Mouse (Mus musculus) stomach, embryonic 14.5 days (tissue): Measurements from ENCODE around the gene Gpld1. TPM values are rescaled to one million over a fixed set of nuclear protein-coding genes. Genes with fewer than 3 reads are reported as not detected.

Experiments
- ATAC-seq: fragments of 200-750 bp; cut with Nextera tagmentation; 2 replicates; pipeline ENCODE4 v1.8.0; 2017; ENCODE audit warnings: low read depth, moderate TSS enrichment; ENCODE audit not compliant: insufficient number of reproducible peaks, insufficient read depth, low FRiP score
- H3K27ac ChIP-seq: fragments of 300-500 bp; sonication (generic); 2 replicates; pipeline ENCODE4 v1.5.1; 2014; ENCODE audit warnings: mild to moderate bottlenecking, low read length, moderate library complexity, mixed read lengths
- H3K27me3 ChIP-seq: fragments of 300-500 bp; sonication (generic); 2 replicates; pipeline ENCODE4 v1.6.1; 2014; ENCODE audit warnings: low read length, control low read depth, mixed read lengths; ENCODE audit not compliant: control insufficient read depth, insufficient read depth
- H3K36me3 ChIP-seq: fragments of 300-500 bp; sonication (generic); 2 replicates; pipeline ENCODE4 v1.6.1; 2014; ENCODE audit warnings: mild to moderate bottlenecking, control low read depth, low read length, moderate library complexity, mixed read lengths; ENCODE audit not compliant: control insufficient read depth, insufficient read depth
- H3K4me1 ChIP-seq: fragments of 300-500 bp; sonication (generic); 2 replicates; pipeline ENCODE4 v1.6.1; 2014; ENCODE audit warnings: low read length, control low read depth, mixed read lengths; ENCODE audit not compliant: control insufficient read depth, insufficient read depth
- H3K4me2 ChIP-seq: fragments of 300-500 bp; sonication (generic); replicated peaks from 2 replicates; pipeline ENCODE4 v1.6.1; 2014; ENCODE audit warnings: low read depth, low read length, control low read depth
- H3K4me3 ChIP-seq: fragments of 300-500 bp; sonication (generic); 2 replicates; pipeline ENCODE4 v1.5.1; 2014; ENCODE audit warnings: low read depth, low read length, control low read depth
- H3K9ac ChIP-seq: fragments of 300-500 bp; sonication (generic); replicated peaks from 2 replicates; pipeline ENCODE4 v1.6.1; 2014; ENCODE audit warnings: low read depth, mild to moderate bottlenecking, control low read depth, low read length, moderate library complexity, mixed read lengths
- H3K9me3 ChIP-seq: fragments of 300-500 bp; sonication (generic); 2 replicates; pipeline ENCODE4 v1.6.1; 2016; ENCODE audit warnings: low read depth, low read length, control low read depth; ENCODE audit not compliant: control insufficient read depth
- WGBS: fragments of 180-500 bp; shearing (Covaris S2); extraction: QIAGEN DNeasy Blood & Tissue Kit; methylation state at CpG from one replicate; pipeline ENCODE4 v1.1.7; 2014; 5-methylcytosine and 5-hydroxymethylcytosine counted together
- polyA plus RNA-seq: library from polyadenylated mRNA; unstranded; fragments of >200 nt; fragmentation: Nextera tagmentation; extraction: Ambion mirVana; gene quantifications from 2 replicates; pipeline ENCODE4 v1.2.1, GENCODE M21; 2014

The Gpld1 gene
- polyA plus RNA-seq, 1 experiment from 2014 or later = 3.9 TPM

GRCm38 (mm10) chr13:24914915-24915314, 28.0 kb upstream of the Gpld1 start:
- peaks cover 15% of the 10 kb centered on the region; the same call in 1 of the 2 replicates for H3K36me3 ChIP-seq
- 73% methylated on average over 4 of the region's 4 CpGs for WGBS
- ATAC-seq = no peak

DNA sequence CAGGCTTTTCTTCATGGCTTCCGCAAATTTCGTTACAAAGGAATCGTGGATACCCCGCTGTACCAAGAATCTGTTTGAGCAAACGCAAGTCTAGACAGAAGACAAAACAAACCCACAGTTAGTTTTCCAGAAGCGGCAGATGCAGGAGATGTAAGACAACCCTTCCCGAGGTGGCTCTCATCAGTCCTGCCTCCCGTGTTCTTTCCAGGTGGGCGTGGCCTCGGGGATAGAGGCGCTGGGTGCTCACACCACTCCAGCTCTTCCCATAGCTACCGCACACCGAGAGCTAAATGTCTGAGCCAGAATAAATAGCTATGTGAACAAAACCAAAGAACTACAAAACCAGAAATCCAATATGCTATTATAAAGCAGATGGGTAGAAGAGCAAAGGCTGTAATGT, 27.1 kb upstream of the Gpld1 start:
- Histone ChIP-seq H3K9me3 (no peaks in the 10 kb centered on the region), H3K9ac (no peak overlapping the region), H3K4me3 (no peak overlapping the region), H3K27ac (no peak overlapping the region), H3K4me2 (no peak overlapping the region), H3K27me3 (no peaks in the 10 kb centered on the region), H3K4me1 (no peaks in the 10 kb centered on the region), H3K36me3 (peaks cover 15% of the 10 kb centered on the region; the same call in 1 of the 2 replicates)
- ATAC-seq = no peak
- WGBS = 66% methylated on average over 13 of the region's 13 CpGs

More at GRCm38 (mm10) chr13:24914915-24915314, 28.0 kb upstream of the Gpld1 start:
- Histone ChIP-seq H3K9ac (no peak overlapping the region), H3K4me1 (no peaks in the 10 kb centered on the region), H3K27ac (no peak overlapping the region), H3K9me3 (no peaks in the 10 kb centered on the region), H3K27me3 (no peaks in the 10 kb centered on the region), H3K4me3 (no peak overlapping the region), H3K4me2 (no peak overlapping the region)

GRCm38 (mm10) chr13:24920333-24920977, 22.5 kb upstream of the Gpld1 start:
- peaks cover 9% of the 10 kb centered on the region; the same call in 1 of the 2 replicates for H3K36me3 ChIP-seq
- WGBS = 32% methylated on average over 5 of the region's 5 CpGs

DNA sequence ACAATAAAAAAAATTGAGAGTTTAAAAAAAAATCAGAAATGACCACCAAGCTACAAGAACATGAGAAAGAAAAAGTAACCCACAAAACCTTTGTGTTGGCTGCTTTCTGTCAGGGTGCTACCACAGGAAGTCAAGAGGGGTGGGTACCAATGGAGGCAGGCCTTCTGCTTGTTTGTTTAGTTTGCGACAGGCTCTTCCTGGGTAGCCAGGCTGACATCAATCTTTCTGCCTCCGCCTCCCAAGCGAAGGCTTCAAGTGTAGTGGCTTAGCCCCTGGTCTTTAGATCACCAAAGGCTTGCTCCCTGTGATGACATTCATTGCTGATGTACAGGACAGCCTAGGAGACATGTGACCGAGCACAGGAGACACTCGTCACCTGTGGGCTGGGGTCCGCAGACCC, 21.7 kb upstream of the Gpld1 start:
- Histone ChIP-seq H3K4me1 (no peaks in the 10 kb centered on the region), H3K9ac (no peak overlapping the region), H3K4me3 (no peak overlapping the region), H3K27ac (no peak overlapping the region), H3K4me2 (no peak overlapping the region), H3K9me3 (no peaks in the 10 kb centered on the region), H3K36me3 (peaks cover 14% of the 10 kb centered on the region; the same call in 1 of the 2 replicates), H3K27me3 (no peaks in the 10 kb centered on the region)
- WGBS = 58% methylated on average over 6 of the region's 6 CpGs
- ATAC-seq = no peak

More at GRCm38 (mm10) chr13:24920333-24920977, 22.5 kb upstream of the Gpld1 start:
- no peak overlapping the region for H3K4me2 ChIP-seq
- no peaks in the 10 kb centered on the region for H3K27me3 ChIP-seq
- ATAC-seq = peak; percentile 77; the same call in 1 of the 2 replicates
- H3K9me3 ChIP-seq = no peaks in the 10 kb centered on the region
- no peak overlapping the region for H3K9ac ChIP-seq
- no peaks in the 10 kb centered on the region for H3K4me1 ChIP-seq
- no peak overlapping the region for H3K4me3 ChIP-seq
- no peak overlapping the region for H3K27ac ChIP-seq

- ATAC-seq = no peak
- WGBS = 88% methylated on average over 5 of the region's 5 CpGs
- H3K9me3 ChIP-seq = no peaks in the 10 kb centered on the region
Measured at GRCm38 (mm10) chr13:24923991-24924390, 19.0 kb upstream of the Gpld1 start.

DNA sequence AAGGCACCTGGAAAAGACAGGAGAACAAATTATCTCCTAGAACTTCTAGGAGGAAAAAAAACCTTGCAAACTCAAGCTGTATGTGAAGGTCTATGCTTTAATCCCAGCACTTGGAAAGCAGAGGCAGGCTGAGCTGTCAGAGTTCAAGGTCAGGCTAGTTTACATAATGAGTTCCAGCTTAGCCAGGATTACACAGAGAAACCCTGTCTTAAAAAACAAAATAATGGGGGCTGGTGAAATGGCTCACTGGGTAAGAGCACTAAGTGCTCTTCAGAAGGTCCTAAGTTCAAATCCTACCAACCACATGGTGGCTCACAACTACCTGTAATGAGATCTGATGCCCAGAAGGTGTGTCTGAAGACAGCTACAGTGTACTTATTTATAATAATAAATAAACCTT, 12.4 kb upstream of the Gpld1 start:
- Histone ChIP-seq H3K9ac (no peak overlapping the region), H3K27ac (no peak overlapping the region), H3K4me3 (no peak overlapping the region), H3K4me2 (no peak overlapping the region), H3K27me3 (no peaks in the 10 kb centered on the region), H3K36me3 (peaks cover 6% of the 10 kb centered on the region; the same call in 1 of the 2 replicates), H3K9me3 (no peaks in the 10 kb centered on the region), H3K4me1 (no peaks in the 10 kb centered on the region)
- no peak for ATAC-seq

More at GRCm38 (mm10) chr13:24923991-24924390, 19.0 kb upstream of the Gpld1 start:
- Histone ChIP-seq H3K4me3 (no peak overlapping the region), H3K36me3 (peaks cover 10% of the 10 kb centered on the region; the same call in 1 of the 2 replicates), H3K4me1 (no peaks in the 10 kb centered on the region), H3K9ac (no peak overlapping the region), H3K4me2 (no peak overlapping the region), H3K27me3 (no peaks in the 10 kb centered on the region), H3K27ac (no peak overlapping the region)

DNA sequence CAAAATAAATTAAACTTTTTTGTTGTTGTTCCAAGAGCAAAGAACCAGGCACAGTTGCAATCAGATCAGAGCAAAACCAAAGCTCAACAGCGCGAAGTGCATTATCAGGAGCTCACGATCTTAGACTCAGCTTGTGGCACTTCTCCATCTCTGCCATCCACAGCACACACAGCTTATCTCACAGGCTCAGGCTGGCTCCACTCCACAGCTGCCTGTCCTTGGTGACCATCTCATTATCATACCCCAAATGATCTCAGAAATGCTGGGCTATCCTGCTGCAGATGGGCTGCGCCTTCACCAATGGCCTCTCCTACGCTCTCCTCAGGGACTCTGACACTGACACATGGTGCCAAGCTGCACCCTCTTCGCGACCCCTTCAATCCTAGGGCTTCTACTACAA, 9.8 kb upstream of the Gpld1 start:
- H3K4me3 ChIP-seq = no peak overlapping the region
- ATAC-seq = no peak
- no peak overlapping the region for H3K27ac ChIP-seq
- no peaks in the 10 kb centered on the region for H3K27me3 ChIP-seq
- WGBS = 90% methylated on average over 7 of the region's 7 CpGs
- no peaks in the 10 kb centered on the region for H3K36me3 ChIP-seq
- H3K4me1 ChIP-seq = no peaks in the 10 kb centered on the region
- no peak overlapping the region for H3K4me2 ChIP-seq
- no peaks in the 10 kb centered on the region for H3K9me3 ChIP-seq
- no peak overlapping the region for H3K9ac ChIP-seq

- ATAC-seq = no peak
- 30% methylated on average over 5 of the region's 5 CpGs for WGBS
- no peaks in the 10 kb centered on the region for H3K27me3 ChIP-seq
- no peaks in the 10 kb centered on the region for H3K9me3 ChIP-seq
- peak overlapping the region; percentile 87 for H3K9ac ChIP-seq
- peak overlapping the region; percentile 73 for H3K4me2 ChIP-seq
- no peaks in the 10 kb centered on the region for H3K4me1 ChIP-seq
- peak overlapping the region; percentile 91 for H3K27ac ChIP-seq
- H3K4me3 ChIP-seq = peak overlapping the region; percentile 86
- H3K36me3 ChIP-seq = no peaks in the 10 kb centered on the region
Measured at GRCm38 (mm10) chr13:24936772-24937107, 6.2 kb upstream of the Gpld1 start.
